Mouse (Mus musculus) ES-E14 (cell line): ENCODE results near the gene Smad3.

Experiments
- CHD2 ChIP-seq: IDR thresholded peaks from 2 replicates; pipeline ENCODE4 v1.6.1; 2014; ENCODE audit warnings: mild to moderate bottlenecking, low read depth, low read length, inconsistent platforms
- ZC3H11A ChIP-seq: IDR thresholded peaks from 2 replicates; pipeline ENCODE4 v1.6.1; 2012; ENCODE audit warnings: low read depth, mild to moderate bottlenecking, inconsistent platforms, low read length, borderline replicate concordance

DNA sequence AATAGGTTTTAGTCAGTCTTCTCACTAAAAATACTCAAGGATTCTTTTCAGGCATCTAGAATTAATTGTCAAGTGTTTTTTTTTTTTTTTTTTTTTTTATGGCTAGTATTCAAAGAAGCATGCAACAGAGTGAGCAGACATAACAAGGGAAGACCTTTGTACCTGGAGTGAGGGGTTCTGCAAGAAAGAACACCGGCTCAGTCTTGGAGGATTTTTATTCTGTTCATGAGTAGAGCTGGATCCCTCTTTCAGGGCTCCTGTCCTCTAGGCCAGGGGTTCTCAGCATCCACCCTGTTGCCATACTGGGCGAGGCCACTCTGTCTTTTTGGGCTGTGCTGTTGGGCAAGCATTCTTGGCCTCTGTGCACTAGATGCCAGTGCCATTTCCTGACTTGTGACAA, 148.0 kb downstream of the Smad3 start:
- no peak for TF ChIP-seq ZC3H11A
- no peak for TF ChIP-seq CHD2
